Mouse (Mus musculus) spleen, adult 2 months (tissue): ENCODE data around the gene Pwwp2a. TPM values are rescaled to one million over a fixed set of nuclear protein-coding genes. Genes with fewer than 3 reads are reported as not detected.

Experiments used
- DNase-seq, 2 experiments: peaks; one replicate each; pipeline versions ENCODE4 v3.0.0 to v3.0.0-alpha.2; 2012 to 2021; ENCODE audit warnings: low spot score in 2 of 2, low read depth in 1 of 2
- H3K27ac ChIP-seq: fragments of 200-500 bp; 2 replicates; pipeline ENCODE4 v1.5.1; 2012; ENCODE audit warnings: low read length, inconsistent platforms; ENCODE audit not compliant: insufficient read depth
- H3K27me3 ChIP-seq: fragments of 200-500 bp; 2 replicates; pipeline ENCODE4 v1.6.1; 2012; ENCODE audit warnings: mild to moderate bottlenecking, moderate library complexity, low read length, inconsistent platforms; ENCODE audit not compliant: control insufficient read depth, insufficient read depth
- H3K36me3 ChIP-seq: fragments of 200-500 bp; 2 replicates; pipeline ENCODE4 v1.6.1; 2012; ENCODE audit warnings: mild to moderate bottlenecking, low read length, inconsistent platforms; ENCODE audit not compliant: control insufficient read depth, insufficient read depth
- H3K4me1 ChIP-seq: fragments of 200-500 bp; 2 replicates; pipeline ENCODE4 v1.6.1; 2011; ENCODE audit warnings: inconsistent platforms; ENCODE audit not compliant: control insufficient read depth, insufficient read depth, insufficient read length
- H3K4me3 ChIP-seq: fragments of 200-500 bp; 2 replicates; pipeline ENCODE4 v1.5.1; 2011; ENCODE audit warnings: mild to moderate bottlenecking, inconsistent platforms; ENCODE audit not compliant: insufficient read depth, insufficient read length; ENCODE audit errors: extremely low read depth
- CTCF ChIP-seq: fragments of 200-500 bp; IDR thresholded peaks from 2 replicates; pipeline ENCODE4 v1.5.1; 2011; ENCODE audit warnings: mild to moderate bottlenecking, inconsistent platforms; ENCODE audit not compliant: insufficient read depth, insufficient read length, insufficient replicate concordance; ENCODE audit errors: extremely low read depth
- POLR2A ChIP-seq: fragments of 200-500 bp; IDR thresholded peaks from 2 replicates; pipeline ENCODE4 v1.6.1; 2011; ENCODE audit warnings: low read depth, low read length, inconsistent platforms
- WGBS: fragments of 180-500 bp; shearing (Covaris S2); methylation state at CpG from one replicate; pipeline ENCODE4 v1.1.7; 2018; 5-methylcytosine and 5-hydroxymethylcytosine counted together
- polyA plus RNA-seq: library from polyadenylated mRNA; depleted of rRNA; stranded (reverse); fragments of >200 nt; gene quantifications from 2 replicates; pipeline ENCODE4 v1.2.3, GENCODE M21; 2012; rRNA removed

Pwwp2a gene
- polyA plus RNA-seq, 1 experiment, result 16.0 TPM

DNA sequence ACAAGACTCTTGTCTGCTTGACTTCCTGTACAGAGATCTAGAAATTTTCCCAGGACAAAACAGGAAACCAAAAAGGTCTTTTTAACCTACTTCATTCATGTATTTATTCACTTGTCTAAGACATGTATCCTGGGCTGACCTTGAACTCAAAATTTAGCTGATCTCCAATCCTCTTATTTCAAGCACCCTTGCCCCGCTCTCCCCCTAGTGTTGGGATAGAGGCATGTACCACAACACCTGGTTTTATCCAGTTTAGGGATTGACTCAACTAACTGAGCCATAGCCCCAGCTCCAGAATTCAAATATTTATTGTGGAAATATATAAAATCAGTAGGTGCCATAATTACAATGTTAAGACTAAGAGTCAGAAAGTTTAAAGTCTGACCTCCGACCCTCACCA lies 69.7 kb downstream of the Pwwp2a start:
- WGBS, result 85% methylated on average over 2 of the region's 2 CpGs
- no peaks in the 10 kb centered on the region for H3K36me3 ChIP-seq
- TF ChIP-seq CTCF, result no peak
- TF ChIP-seq POLR2A, result no peak
- H3K27ac ChIP-seq, result no peak overlapping the region
- no peak for DNase-seq
- no peaks in the 10 kb centered on the region for H3K4me1 ChIP-seq
- H3K27me3 ChIP-seq, result peaks cover 2% of the 10 kb centered on the region
- no peak overlapping the region for H3K4me3 ChIP-seq

DNA sequence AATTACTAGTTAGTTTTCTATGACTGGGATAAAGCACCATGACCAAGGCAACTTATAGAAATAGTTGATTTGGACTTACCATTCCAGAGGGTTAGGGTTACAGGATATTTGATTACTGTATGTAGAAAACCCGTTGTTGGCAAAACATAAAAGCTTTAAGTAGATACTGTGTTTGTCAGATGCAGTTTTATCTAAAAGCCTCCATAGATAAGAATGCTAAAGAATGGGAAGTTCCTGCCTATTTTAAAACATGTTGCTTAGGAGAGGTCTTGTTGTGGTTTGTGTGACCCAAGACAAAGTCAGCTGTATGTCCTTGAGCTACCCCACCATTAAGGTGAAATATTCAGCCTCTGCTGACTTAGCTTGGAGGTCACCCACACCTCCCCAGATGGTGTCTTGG lies 72.8 kb downstream of the Pwwp2a start:
- H3K27ac ChIP-seq, result no peak overlapping the region
- no peaks in the 10 kb centered on the region for H3K36me3 ChIP-seq
- WGBS, result 64% methylated on average over 1 of the region's 1 CpGs
- H3K4me3 ChIP-seq, result no peak overlapping the region
- peaks cover 2% of the 10 kb centered on the region for H3K27me3 ChIP-seq
- H3K4me1 ChIP-seq, result no peaks in the 10 kb centered on the region
- TF ChIP-seq CTCF (no peak), POLR2A (no peak)
- no peak for DNase-seq

DNA sequence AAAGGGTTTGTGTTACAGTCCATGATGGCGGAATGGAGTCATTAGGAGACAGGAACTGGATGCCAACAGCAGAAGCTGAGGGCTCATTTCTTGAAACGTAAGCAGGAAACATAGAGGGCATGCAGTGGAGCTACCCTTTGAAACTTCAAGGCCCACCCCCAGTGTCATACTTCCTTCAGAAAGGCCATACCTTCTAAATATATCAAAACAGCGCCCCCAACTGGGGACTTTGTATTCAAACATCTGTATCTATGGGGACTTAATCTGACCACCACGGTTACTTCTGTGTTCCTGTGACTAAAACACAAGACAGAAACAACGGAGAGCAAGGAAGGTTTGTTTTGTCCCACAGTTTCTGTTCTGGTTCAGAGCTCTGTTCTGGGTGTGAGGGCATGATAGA lies 73.6 kb downstream of the Pwwp2a start:
- Histone ChIP-seq H3K36me3 (no peaks in the 10 kb centered on the region), H3K4me3 (no peak overlapping the region), H3K27ac (no peak overlapping the region), H3K27me3 (peaks cover 2% of the 10 kb centered on the region), H3K4me1 (no peaks in the 10 kb centered on the region)
- TF ChIP-seq CTCF (no peak), POLR2A (no peak)
- WGBS, result 70% methylated on average over 5 of the region's 5 CpGs
- no peak for DNase-seq

DNA sequence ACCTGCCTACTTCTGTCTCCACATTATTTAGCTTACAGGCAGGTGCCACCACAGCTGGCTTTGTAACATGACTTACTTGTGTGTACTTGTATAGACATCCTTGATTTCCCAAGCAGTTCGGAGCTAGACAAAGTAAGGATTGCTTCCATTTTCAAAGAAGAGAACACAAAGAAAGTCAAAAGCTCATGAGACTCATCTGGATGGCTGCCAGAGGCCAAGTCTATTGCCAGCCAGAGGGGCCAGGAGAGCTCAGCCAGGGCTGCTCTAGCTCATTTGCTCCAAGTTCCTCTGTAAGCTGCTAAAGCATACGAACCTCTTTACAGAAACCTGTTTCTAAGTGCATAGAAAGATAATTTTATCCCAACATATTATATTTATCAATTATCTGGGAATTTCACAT lies 76.6 kb downstream of the Pwwp2a start:
- Histone ChIP-seq H3K4me1 (no peaks in the 10 kb centered on the region), H3K4me3 (no peak overlapping the region), H3K27ac (no peak overlapping the region), H3K27me3 (peaks cover 2% of the 10 kb centered on the region), H3K36me3 (no peaks in the 10 kb centered on the region)
- WGBS, result 73% methylated on average over 2 of the region's 2 CpGs
- DNase-seq, result no peak
- TF ChIP-seq POLR2A, result no peak
- no peak for TF ChIP-seq CTCF

DNA sequence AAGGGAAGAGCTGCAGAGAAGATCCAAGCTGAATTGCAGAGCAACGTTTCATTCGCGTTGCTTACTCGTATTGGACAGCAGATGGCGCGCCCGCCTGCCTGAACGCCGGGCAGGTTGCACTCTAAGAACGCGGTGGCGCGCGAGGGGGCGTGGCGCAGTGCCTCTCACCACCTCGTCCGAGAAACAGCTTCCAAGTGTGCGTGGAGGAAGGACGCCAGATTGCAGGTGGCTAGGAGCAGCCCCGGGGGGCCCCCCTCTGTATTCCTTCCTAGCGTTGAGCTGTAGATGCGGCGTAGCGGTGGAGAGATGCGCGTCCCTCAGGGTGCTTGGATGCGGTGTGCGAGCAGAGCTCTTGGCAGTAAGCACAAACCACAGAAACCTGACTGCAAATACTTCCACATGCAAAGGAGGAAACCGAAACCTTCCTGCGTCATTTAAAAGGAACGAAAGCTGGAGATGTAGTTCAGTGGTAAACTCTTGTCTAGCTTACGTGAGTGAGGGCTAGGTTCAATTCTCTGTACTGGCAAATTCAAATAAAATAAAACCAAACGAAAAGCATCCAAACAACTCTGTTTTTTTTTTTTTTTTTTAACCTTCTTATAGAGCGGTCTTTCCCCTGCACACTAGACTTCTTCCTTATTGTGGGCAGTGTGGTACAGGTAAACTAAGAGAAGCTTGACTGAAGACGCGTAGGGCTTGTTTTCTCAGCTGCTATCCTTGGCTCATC lies 85.3 kb downstream of the Pwwp2a start:
- TF ChIP-seq POLR2A, result no peak
- TF ChIP-seq CTCF, result peak; percentile 75; the same call in 1 of the 2 replicates
- Histone ChIP-seq H3K36me3 (no peaks in the 10 kb centered on the region), H3K4me1 (no peaks in the 10 kb centered on the region; the same call in 1 of the 2 replicates), H3K27ac (no peak overlapping the region), H3K4me3 (peak overlapping the region; percentile 56), H3K27me3 (no peaks in the 10 kb centered on the region)
- WGBS, result under 1% methylated on average over 37 of the region's 37 CpGs
- peak; percentile 56 to 68 for DNase-seq

DNA sequence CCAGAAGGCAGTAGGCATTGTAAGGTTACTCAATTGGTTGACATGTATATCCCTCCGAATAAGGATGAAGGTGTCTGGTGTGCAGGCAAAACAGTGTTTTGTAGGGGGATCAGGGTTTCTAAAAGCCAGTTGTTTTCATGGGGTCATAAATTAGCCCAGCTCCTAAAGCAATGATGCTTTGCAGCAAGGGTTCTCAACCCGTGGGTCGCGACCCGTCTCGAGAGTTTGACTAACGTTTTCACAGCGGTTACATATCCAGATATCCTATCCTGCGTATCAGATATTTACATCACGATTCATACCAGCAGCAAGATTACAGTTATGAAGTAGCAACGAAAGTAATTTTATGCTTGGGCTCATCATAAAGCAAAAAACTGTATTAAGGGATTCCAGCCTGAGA lies 86.0 kb downstream of the Pwwp2a start:
- no peaks in the 10 kb centered on the region for H3K27me3 ChIP-seq
- DNase-seq, result no peak
- H3K27ac ChIP-seq, result no peak overlapping the region
- no peak overlapping the region for H3K4me3 ChIP-seq
- 79% methylated on average over 11 of the region's 11 CpGs for WGBS
- TF ChIP-seq POLR2A (no peak), CTCF (no peak)
- no peaks in the 10 kb centered on the region for H3K36me3 ChIP-seq
- H3K4me1 ChIP-seq, result no peaks in the 10 kb centered on the region; the same call in 1 of the 2 replicates

DNA sequence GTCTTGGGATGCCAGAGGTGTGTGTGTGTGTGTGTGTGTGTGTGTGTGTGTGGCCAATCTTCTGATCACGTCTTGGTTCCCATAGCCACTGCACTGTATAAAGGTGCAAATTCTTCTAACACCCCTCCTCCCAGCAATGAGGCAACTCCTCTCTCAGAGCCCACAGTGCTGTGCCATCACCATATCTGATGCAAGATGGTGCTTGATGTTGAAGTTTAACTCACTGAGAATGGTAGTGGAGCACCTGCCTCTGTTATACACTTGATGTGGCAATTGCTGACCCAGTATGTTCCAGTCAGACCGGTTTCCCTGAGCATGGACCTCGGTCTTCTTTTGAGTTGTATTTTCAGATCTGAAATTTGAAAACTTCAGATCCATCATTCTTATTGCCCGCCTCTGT lies 88.3 kb downstream of the Pwwp2a start:
- Histone ChIP-seq H3K4me3 (no peak overlapping the region), H3K36me3 (no peaks in the 10 kb centered on the region), H3K27ac (no peak overlapping the region), H3K4me1 (no peaks in the 10 kb centered on the region; the same call in 1 of the 2 replicates), H3K27me3 (no peaks in the 10 kb centered on the region)
- WGBS, result 88% methylated on average over 4 of the region's 4 CpGs
- no peak for DNase-seq
- TF ChIP-seq POLR2A (no peak), CTCF (no peak)

Other genes with a start within 250 kb of the Pwwp2a start
- 2.3 and 3.1 TPM in 2 replicates for gene Slu7, start 248.3 kb upstream of the Pwwp2a start, polyA plus RNA-seq
- gene C1qtnf2, start 207.7 kb upstream of the Pwwp2a start, polyA plus RNA-seq, result 1.6 and 2.5 TPM in 2 replicates
- gene Ccnjl, start 153.2 kb upstream of the Pwwp2a start, polyA plus RNA-seq, result 0.88 and 1.4 TPM in 2 replicates
- gene 4933415A04Rik, start 95.0 kb upstream of the Pwwp2a start, polyA plus RNA-seq, result 0.05 TPM in 2 replicates
- gene Fabp6, start 80.5 kb upstream of the Pwwp2a start, polyA plus RNA-seq, result not detected in 2 replicates
- gene Ttc1, start 66.0 kb downstream of the Pwwp2a start, polyA plus RNA-seq, result 4.4 and 4.9 TPM in 2 replicates
- 4.0 and 4.6 TPM in 2 replicates for gene Adra1b, start 219.2 kb downstream of the Pwwp2a start, polyA plus RNA-seq